ENCODE assay signal across 21 mouse cellular contexts in genomic region chr2:59997479-59998228, GRCm38 (mm10).
DNase-seq lines count a peak whose midpoint lies in the region; ATAC-seq lines count a peak whose summit lies in the region.
"Had no signal": no experiment of that assay in that cellular context is flagged by ENCODE, and none has a peak within 500 bp of the region (broad histone marks: within the 10 kb centered on the region; RNA-seq: fewer than 3 reads in every experiment).

No protein-coding gene starts in this region.

- peak; percentile 25 for DNase-seq in CD4-positive, CD25-positive, alpha-beta regulatory T cell, adult 2 months (ENCODE audit: low read depth, low spot score)
- peak; percentile 45 for DNase-seq in midbrain, embryonic 11.5 days (ENCODE audit: low spot score, missing footprints)
- no peak for DNase-seq in midbrain, embryonic 10.5 days (ENCODE audit: low spot score)
- peak; percentile 76 for DNase-seq in lung, postnatal 36 days
- DNase-seq in embryo, embryonic 11 days, result no peak
- no peak for DNase-seq in Muller cell, postnatal 12 days (ENCODE audit: inconsistent ontology term)
- DNase-seq in cerebellum, adult 8-10 months, result no peak
- DNase-seq: cerebellum, postnatal 14 days; gastrocnemius, postnatal 14 days; heart, postnatal 10 days; kidney, adult 9 months; kidney, postnatal 4 days; layer of hippocampus, postnatal 36 days; thymus, adult 18-20 months had no signal

- no peak overlapping the region for H3K27ac ChIP-seq in midbrain, embryonic 11.5 days (ENCODE audit: low read depth, low read length)
- H3K27ac ChIP-seq in midbrain, embryonic 10.5 days (replicated peaks), result no peak overlapping the region
- H3K27ac ChIP-seq: heart, embryonic 10.5 days; hindbrain, embryonic 15.5 days; liver, embryonic 12.5 days; macrophage; midbrain, embryonic 15.5 days had no signal

- H3K27me3 ChIP-seq in midbrain, embryonic 11.5 days (ENCODE audit: control insufficient read depth, insufficient read depth, low read length), result no peaks in the 10 kb centered on the region
- H3K27me3 ChIP-seq in midbrain, embryonic 10.5 days (ENCODE audit: low read depth, poor library complexity, severe bottlenecking), result no peaks in the 10 kb centered on the region
- H3K27me3 ChIP-seq: hindbrain, embryonic 15.5 days; liver, embryonic 12.5 days; midbrain, embryonic 15.5 days; Patski had no signal

- no peaks in the 10 kb centered on the region for H3K36me3 ChIP-seq in midbrain, embryonic 11.5 days (ENCODE audit: control insufficient read depth, insufficient read depth, low read length)
- peaks cover 45% of the 10 kb centered on the region for H3K36me3 ChIP-seq in midbrain, embryonic 10.5 days
- H3K36me3 ChIP-seq: midbrain, embryonic 15.5 days had no signal

- no peak overlapping the region for H3K9ac ChIP-seq in midbrain, embryonic 11.5 days (ENCODE audit: low read length)
- H3K9ac ChIP-seq: hindbrain, embryonic 15.5 days; liver, embryonic 12.5 days; midbrain, embryonic 15.5 days had no signal

- no peaks in the 10 kb centered on the region for H3K4me1 ChIP-seq in midbrain, embryonic 11.5 days (ENCODE audit: control insufficient read depth, insufficient read depth, low read length)
- H3K4me1 ChIP-seq in midbrain, embryonic 10.5 days, result no peaks in the 10 kb centered on the region

- no peak overlapping the region for H3K4me3 ChIP-seq in midbrain, embryonic 11.5 days (ENCODE audit: low read depth, low read length)
- no peak overlapping the region for H3K4me3 ChIP-seq in midbrain, embryonic 10.5 days
- H3K4me3 ChIP-seq: heart, embryonic 10.5 days; hindbrain, embryonic 15.5 days; liver, embryonic 12.5 days; midbrain, embryonic 15.5 days had no signal

- ATAC-seq in CD4-positive, CD25-positive, alpha-beta regulatory T cell, adult 4 months, result no peak
- no peak for ATAC-seq in midbrain, embryonic 11.5 days (ENCODE audit: low FRiP score)
- ATAC-seq: liver, embryonic 12.5 days; midbrain, embryonic 15.5 days; Patski had no signal

- H3K4me2 ChIP-seq in midbrain, embryonic 11.5 days, result no peak overlapping the region
- H3K4me2 ChIP-seq: hindbrain, embryonic 15.5 days; liver, embryonic 12.5 days; midbrain, embryonic 15.5 days had no signal

- 87% methylated on average over 8 of the region's 8 CpGs for WGBS in midbrain, embryonic 11.5 days
- WGBS in midbrain, embryonic 10.5 days, result 91% methylated on average over 8 of the region's 8 CpGs

- no peaks in the 10 kb centered on the region for H3K9me3 ChIP-seq in midbrain, embryonic 11.5 days (ENCODE audit: control insufficient read depth, low read length)
- no peaks in the 10 kb centered on the region for H3K9me3 ChIP-seq in midbrain, embryonic 10.5 days (replicated peaks)
- H3K9me3 ChIP-seq: heart, embryonic 10.5 days; hindbrain, embryonic 15.5 days; liver, embryonic 12.5 days; midbrain, embryonic 15.5 days had no signal

Comparison
In these comparisons a context has a peak if more than half of its experiments do, and no peak if none do; other contexts are left out.
1. DNase-seq: peak in CD4-positive, CD25-positive, alpha-beta regulatory T cell, adult 2 months (single experiment), midbrain, embryonic 11.5 days (single experiment) and lung, postnatal 36 days (single experiment); none in midbrain, embryonic 10.5 days (single experiment), embryo, embryonic 11 days (single experiment), Muller cell, postnatal 12 days (single experiment) and cerebellum, adult 8-10 months (single experiment).